In genomic region chr14:98951626-98952290, GRCm38 (mm10) we compare ENCODE assay signal across 16 mouse cellular contexts. TPM values are rescaled to one million over a fixed set of nuclear protein-coding genes. Genes with fewer than 3 reads are reported as not detected.
A peak's percentile ranks its signal among the peaks of the same experiment; 100 is the strongest.
DNase-seq lines count a peak whose midpoint lies in the region; ATAC-seq and TF ChIP-seq lines count a peak whose summit lies in the region.
"Had no signal": no experiment of that assay in that cellular context is flagged by ENCODE, and none has a peak within 500 bp of the region (broad histone marks: within the 10 kb centered on the region; RNA-seq: fewer than 3 reads in every experiment).

No protein-coding gene starts in this region.

- TF ChIP-seq CTCF in layer of hippocampus, adult 2 months (conservative IDR thresholded peaks at IDR 0.05) = peak; percentile 69

- intact Hi-C loops in heart, postnatal 14 days (cut with DNase I) = loop anchor here (5.0 to 10.0 kb wide), 2 partner anchors 66 to 1617 kb away; no protein-coding TSS in a partner anchor

- ATAC-seq in inflammation-experienced regulatory T-cells, adult 6 months = no peak
- ATAC-seq: forebrain, embryonic 13.5 days; liver, postnatal 0 days had no signal

- no peak overlapping the region for H3K4me3 ChIP-seq in layer of hippocampus, adult 2 months
- H3K4me3 ChIP-seq: forebrain, embryonic 13.5 days had no signal

- no peak overlapping the region for H3K27ac ChIP-seq in layer of hippocampus, adult 2 months
- H3K27ac ChIP-seq: forebrain, embryonic 13.5 days had no signal

- peak; percentile 14 for DNase-seq in heart, adult 8-10 months (ENCODE audit: low spot score)
- DNase-seq in heart, postnatal 14 days = no peak
- peak in 1 of 2 experiments; percentile 5 for DNase-seq in layer of hippocampus, adult 2 months (ENCODE audit: low spot score in 2 of 2)
- DNase-seq in layer of hippocampus, postnatal 10 days (ENCODE audit: low spot score in 2 of 2) = no peak
- peak; percentile 20 for DNase-seq in Muller cell, postnatal 12 days (ENCODE audit: inconsistent ontology term)
- peak; percentile 7 for DNase-seq in heart, postnatal 4 days
- DNase-seq: cerebellum, adult 11 months; cerebellum, postnatal 25 days; kidney, adult 9 months; liver; liver, postnatal 0 days; lung, postnatal 36 days; retina, postnatal 1 day; thymus, postnatal 36 days had no signal

RNA-seq across cellular contexts. Expression of gene Rpl36a-ps1, which starts 42.4 kb away (rescaled TPM):
- total RNA-seq in heart, adult 8-10 months (2022) = 1 to 10 TPM in 3 of 4 experiments, not detected in 1; 1.6 to 2.4 (median 2.2) TPM
- total RNA-seq in heart, postnatal 14 days (2021) = 1 to 10 TPM; 1.1 to 3.7 TPM
- 1 to 10 TPM; 2.1 TPM for total RNA-seq in layer of hippocampus, adult 2 months (2021)
- total RNA-seq in layer of hippocampus, postnatal 10 days (2021) = 1 to 10 TPM; 1.0 to 4.2 TPM
- 1 to 10 TPM; 2.0 to 8.7 TPM for total RNA-seq in heart, postnatal 4 days (2021)
- 10 to 100 TPM in 2 of 3 experiments, 1 to 10 TPM in 1; 8.4 to 27.2 (median 23.6) TPM for polyA plus RNA-seq in inflammation-experienced regulatory T-cells, adult 6 months (2017; shearing (Covaris generic))

Comparison
In these comparisons a context has a peak if more than half of its experiments do, and no peak if none do; other contexts are left out.
1. DNase-seq: peak in heart, adult 8-10 months (single experiment), Muller cell, postnatal 12 days (single experiment) and heart, postnatal 4 days (single experiment); none in heart, postnatal 14 days (0 of 2) and layer of hippocampus, postnatal 10 days (0 of 2).